Mouse (Mus musculus): ENCODE data around the gene Mdm2. TPM values are rescaled to one million over a fixed set of nuclear protein-coding genes. Genes with fewer than 3 reads are reported as not detected.
"Not testable (repeated sequence)": the region's sequence is repeated elsewhere in the genome, so short reads cannot be mapped to it uniquely, and the experiment has no call there.

Gene Mdm2
- polyA plus RNA-seq, 1 experiment: 37.2 TPM

DNA sequence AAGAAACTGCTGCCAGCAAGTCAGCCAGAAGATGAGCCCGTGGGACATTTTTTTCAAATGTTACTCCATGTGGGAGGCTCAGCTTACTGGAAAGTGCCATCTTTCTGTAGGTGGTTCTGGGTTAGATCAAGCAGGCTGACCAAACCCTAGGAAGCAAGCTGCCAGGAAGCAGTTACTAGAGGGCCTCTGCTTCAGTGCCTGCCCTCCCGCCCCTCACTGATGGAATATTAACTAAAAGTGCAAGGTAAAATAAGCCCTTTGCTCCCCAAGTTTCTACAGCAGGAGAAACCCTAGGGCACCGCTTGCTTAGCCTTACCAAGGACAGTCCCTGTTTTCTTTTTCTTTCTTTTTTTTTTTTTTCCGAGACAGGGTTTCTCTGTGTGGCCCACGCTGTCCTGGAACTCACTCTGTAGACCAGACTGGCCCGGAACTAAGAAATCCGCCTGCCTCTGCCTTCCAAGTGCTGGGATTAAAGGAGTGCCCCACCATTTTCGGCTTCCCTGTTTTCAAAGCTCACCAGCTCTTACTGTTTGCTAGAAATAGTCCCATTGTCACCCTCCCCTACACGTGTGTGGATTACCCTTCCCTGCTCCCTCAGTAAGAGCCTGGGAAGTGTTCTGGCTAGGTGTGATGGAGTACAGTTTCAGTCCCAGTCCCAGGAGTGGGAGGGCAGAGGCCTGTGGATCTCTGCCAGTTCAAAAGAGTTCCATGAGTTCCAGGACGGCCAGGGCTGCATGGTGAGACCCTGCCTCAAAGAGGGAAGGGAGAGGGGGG lies 37.9 kb upstream of the Mdm2 start:
- Histone ChIP-seq H3K36me3 (ENCODE audit: control insufficient read depth, insufficient read depth, low read length) (peaks cover 9% of the 10 kb centered on the region), H3K27ac (ENCODE audit: insufficient read depth, low read length) (no peak overlapping the region), H3K4me1 (ENCODE audit: control insufficient read depth, insufficient read depth, insufficient read length) (peaks cover 6% of the 10 kb centered on the region; the same call in 1 of the 2 replicates), H3K27me3 (ENCODE audit: control insufficient read depth, insufficient read depth, low read length) (no peaks in the 10 kb centered on the region), H3K4me3 (ENCODE audit: extremely low read depth, insufficient read depth, insufficient read length) (no peak overlapping the region)
- 92% methylated on average over 10 of the region's 10 CpGs for WGBS
- TF ChIP-seq POLR2A (IDR thresholded peaks at IDR 0.05; ENCODE audit: low read depth, low read length): no peak
- no peak for TF ChIP-seq CTCF (IDR thresholded peaks at IDR 0.05; ENCODE audit: extremely low read depth, insufficient read depth, insufficient read length, insufficient replicate concordance)
- DNase-seq (ENCODE audit: low read depth in 1 of 2, low spot score in 2 of 2): no peak

DNA sequence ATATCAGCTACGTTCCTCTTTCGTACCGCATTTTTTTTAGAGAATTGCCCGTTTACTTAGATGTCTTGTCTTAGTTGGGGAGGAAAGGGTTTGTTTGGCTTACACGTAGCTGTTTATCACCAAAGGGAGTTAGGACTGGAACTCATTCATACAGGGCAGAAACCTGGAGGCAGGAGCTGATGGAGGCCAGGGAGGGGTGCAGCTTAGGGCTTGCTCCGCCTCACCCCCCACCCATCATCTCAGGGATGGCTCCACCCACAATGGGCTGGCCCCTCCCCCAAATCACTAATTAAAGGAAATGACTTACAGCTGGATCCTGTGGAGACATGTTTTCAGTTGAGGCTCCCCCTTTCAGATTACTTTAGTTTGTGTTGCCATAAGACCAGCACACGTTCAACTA lies 37.2 kb upstream of the Mdm2 start:
- WGBS: 77% methylated on average over 7 of the region's 7 CpGs
- Histone ChIP-seq H3K4me1 (ENCODE audit: control insufficient read depth, insufficient read depth, insufficient read length) (peaks cover 6% of the 10 kb centered on the region; the same call in 1 of the 2 replicates), H3K27ac (ENCODE audit: insufficient read depth, low read length) (peak overlapping the region; percentile 59; the same call in 1 of the 2 replicates), H3K4me3 (ENCODE audit: extremely low read depth, insufficient read depth, insufficient read length) (no peak overlapping the region), H3K36me3 (ENCODE audit: control insufficient read depth, insufficient read depth, low read length) (peaks cover 9% of the 10 kb centered on the region), H3K27me3 (ENCODE audit: control insufficient read depth, insufficient read depth, low read length) (no peaks in the 10 kb centered on the region)
- no peak for DNase-seq (ENCODE audit: low read depth in 1 of 2, low spot score in 2 of 2)
- TF ChIP-seq CTCF (IDR thresholded peaks at IDR 0.05; ENCODE audit: extremely low read depth, insufficient read depth, insufficient read length, insufficient replicate concordance): no peak
- no peak for TF ChIP-seq POLR2A (IDR thresholded peaks at IDR 0.05; ENCODE audit: low read depth, low read length)

DNA sequence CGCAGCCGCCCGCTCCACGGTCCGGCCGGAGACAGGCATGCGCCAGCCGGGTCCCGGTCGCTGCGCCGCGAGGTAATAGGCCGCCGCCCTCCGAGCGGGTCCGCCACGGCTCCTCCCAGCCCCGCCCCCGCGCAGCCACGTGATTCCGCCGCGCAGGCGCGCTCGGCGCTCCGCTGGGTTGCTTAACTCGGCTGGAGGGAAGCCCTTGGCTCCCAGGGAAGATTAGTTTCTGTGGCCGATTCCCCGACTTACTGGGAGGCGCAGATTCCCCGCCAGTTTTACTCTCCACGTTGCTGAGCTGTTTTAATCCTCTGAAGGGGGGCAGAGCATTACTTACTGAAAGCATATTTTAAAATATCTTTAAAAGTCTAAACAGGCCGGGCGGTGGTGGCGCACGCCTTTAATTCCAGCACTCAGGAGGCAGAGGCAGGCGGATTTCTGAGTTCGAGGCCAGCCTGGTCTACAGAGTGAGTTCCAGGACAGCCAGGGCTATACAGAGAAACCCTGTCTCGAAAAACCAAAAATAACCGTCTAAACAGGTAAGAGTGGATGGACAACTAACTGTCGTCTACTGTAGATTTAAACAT lies 35.8 kb upstream of the Mdm2 start, which contains the start of gene Slc35e3:
Slc35e3 (minus strand) TSS at position 69 of the 587 bp plus-strand sequence.
- Histone ChIP-seq H3K36me3 (ENCODE audit: control insufficient read depth, insufficient read depth, low read length) (peaks cover 8% of the 10 kb centered on the region), H3K27ac (ENCODE audit: insufficient read depth, low read length) (peak within 1 kb of the TSS; percentile 76), H3K27me3 (ENCODE audit: control insufficient read depth, insufficient read depth, low read length) (no peaks in the 10 kb centered on the region), H3K4me1 (ENCODE audit: control insufficient read depth, insufficient read depth, insufficient read length) (peaks cover 6% of the 10 kb centered on the region; the same call in 1 of the 2 replicates), H3K4me3 (ENCODE audit: extremely low read depth, insufficient read depth, insufficient read length) (peak within 1 kb of the TSS; percentile 71)
- 11% methylated on average over 46 of the region's 46 CpGs for WGBS
- DNase-seq (ENCODE audit: low read depth in 1 of 2, low spot score in 2 of 2): peak; percentile 77 to 98
- TF ChIP-seq CTCF (IDR thresholded peaks at IDR 0.05; ENCODE audit: extremely low read depth, insufficient read depth, insufficient read length, insufficient replicate concordance): no peak
- TF ChIP-seq POLR2A (IDR thresholded peaks at IDR 0.05; ENCODE audit: low read depth, low read length): peak; percentile 56

DNA sequence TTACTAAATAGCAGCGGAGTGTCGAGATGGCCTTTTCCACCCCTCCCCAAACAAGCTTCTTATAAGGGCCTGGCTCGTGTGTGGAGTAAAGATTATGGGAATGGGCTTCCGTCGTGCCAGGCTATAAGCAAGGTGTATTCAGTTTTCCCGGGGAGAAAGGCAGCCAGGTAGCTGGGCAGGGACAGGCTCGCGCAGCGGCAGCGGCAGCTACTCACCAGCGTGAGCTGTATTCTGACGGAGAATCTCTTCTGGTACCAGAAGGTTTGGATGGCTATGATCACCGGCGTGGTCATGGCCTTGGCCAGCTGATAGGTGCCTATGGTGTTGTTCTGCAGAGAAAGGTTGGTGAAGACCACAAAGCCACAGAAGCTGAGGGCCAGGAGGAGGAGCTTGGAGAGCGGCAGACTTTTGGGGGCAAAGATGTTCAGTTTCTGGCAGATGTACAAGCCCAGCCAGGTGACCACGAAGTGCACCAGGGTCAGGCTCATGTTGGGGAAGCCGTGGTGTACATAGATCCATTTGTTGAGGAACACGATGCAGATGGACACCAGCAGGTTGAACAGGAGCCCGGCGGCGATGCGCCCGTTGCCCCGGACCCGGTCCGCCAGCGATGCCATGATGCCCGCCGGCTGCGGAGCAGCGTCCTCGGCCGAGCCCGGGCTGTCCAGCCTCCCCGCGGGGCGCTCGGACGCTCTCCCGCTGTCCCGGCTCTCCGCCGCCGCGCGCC lies 35.2 kb upstream of the Mdm2 start:
- 4% methylated on average over 21 of the region's 46 CpGs for WGBS
- H3K27ac ChIP-seq (ENCODE audit: insufficient read depth, low read length); H3K36me3 ChIP-seq (ENCODE audit: control insufficient read depth, insufficient read depth, low read length); DNase-seq (ENCODE audit: low read depth in 1 of 2, low spot score in 2 of 2); H3K4me1 ChIP-seq (ENCODE audit: control insufficient read depth, insufficient read depth, insufficient read length); H3K27me3 ChIP-seq (ENCODE audit: control insufficient read depth, insufficient read depth, low read length): not testable (repeated sequence)
- H3K4me3 ChIP-seq (ENCODE audit: extremely low read depth, insufficient read depth, insufficient read length): peak overlapping the region; percentile 52; the same call in 1 of the 2 replicates

DNA sequence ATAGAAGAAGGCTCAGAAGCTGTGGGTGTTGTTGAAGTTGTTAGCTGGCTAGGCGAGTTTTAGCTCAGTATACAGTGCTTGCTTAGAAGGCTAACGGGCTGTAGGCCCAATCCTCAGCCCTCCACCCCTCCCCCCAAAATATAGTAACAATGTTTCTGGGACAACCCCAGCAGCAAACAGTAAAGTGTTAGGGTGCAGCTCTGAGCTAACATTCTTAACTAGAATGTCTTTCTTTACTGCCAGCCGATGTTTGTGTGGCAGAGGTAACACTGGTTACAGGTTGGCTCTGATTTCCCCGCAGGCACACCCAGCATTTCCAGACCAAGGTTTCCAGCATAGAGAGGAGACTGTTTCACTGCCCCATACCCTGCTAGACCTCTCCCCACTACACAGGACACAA lies 33.4 kb upstream of the Mdm2 start:
- WGBS: 91% methylated on average over 4 of the region's 4 CpGs

DNA sequence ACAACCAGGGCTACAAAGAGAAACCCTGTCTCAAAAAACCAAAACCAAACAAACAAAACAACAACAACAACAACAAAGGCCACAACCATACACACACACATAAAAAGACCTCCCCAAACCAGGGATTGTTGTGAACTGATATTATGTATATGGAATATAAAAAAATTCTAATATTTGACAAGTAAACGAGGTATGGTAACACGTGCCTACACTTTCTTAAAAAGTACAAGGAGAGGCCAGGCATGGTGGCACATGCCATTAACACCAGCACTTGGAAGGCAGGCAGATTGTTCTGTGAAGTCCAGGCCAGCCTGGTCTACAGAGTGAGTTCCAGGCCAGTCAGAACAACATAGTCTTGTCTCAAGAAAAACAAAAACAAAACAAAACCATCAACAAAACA lies 32.6 kb upstream of the Mdm2 start:
- Histone ChIP-seq H3K27me3 (ENCODE audit: control insufficient read depth, insufficient read depth, low read length) (no peaks in the 10 kb centered on the region), H3K4me1 (ENCODE audit: control insufficient read depth, insufficient read depth, insufficient read length) (peaks cover 4% of the 10 kb centered on the region; the same call in 1 of the 2 replicates), H3K36me3 (ENCODE audit: control insufficient read depth, insufficient read depth, low read length) (peaks cover 8% of the 10 kb centered on the region), H3K4me3 (ENCODE audit: extremely low read depth, insufficient read depth, insufficient read length) (no peak overlapping the region), H3K27ac (ENCODE audit: insufficient read depth, low read length) (no peak overlapping the region)
- 92% methylated on average over 2 of the region's 2 CpGs for whole genome bisulfite sequencing
- DNase-seq (ENCODE audit: low read depth in 1 of 2, low spot score in 2 of 2): no peak
- TF ChIP-seq CTCF (IDR thresholded peaks at IDR 0.05; ENCODE audit: extremely low read depth, insufficient read depth, insufficient read length, insufficient replicate concordance) (no peak), POLR2A (IDR thresholded peaks at IDR 0.05; ENCODE audit: low read depth, low read length) (no peak)

More for the DNA sequence above, 33.4 kb upstream of the Mdm2 start:
- peaks cover 6% of the 10 kb centered on the region; the same call in 1 of the 2 replicates for H3K4me1 ChIP-seq (ENCODE audit: control insufficient read depth, insufficient read depth, insufficient read length)
- H3K27ac ChIP-seq (ENCODE audit: insufficient read depth, low read length): no peak overlapping the region
- TF ChIP-seq POLR2A (IDR thresholded peaks at IDR 0.05; ENCODE audit: low read depth, low read length) (no peak), CTCF (IDR thresholded peaks at IDR 0.05; ENCODE audit: extremely low read depth, insufficient read depth, insufficient read length, insufficient replicate concordance) (no peak)
- no peak for DNase-seq (ENCODE audit: low read depth in 1 of 2, low spot score in 2 of 2)
- no peak overlapping the region for H3K4me3 ChIP-seq (ENCODE audit: extremely low read depth, insufficient read depth, insufficient read length)
- H3K36me3 ChIP-seq (ENCODE audit: control insufficient read depth, insufficient read depth, low read length): peaks cover 6% of the 10 kb centered on the region
- H3K27me3 ChIP-seq (ENCODE audit: control insufficient read depth, insufficient read depth, low read length): no peaks in the 10 kb centered on the region
